Mouse (Mus musculus) MEL (cell line): Measurements from ENCODE around the gene Cyb5b.

Source experiments
- CHD2 ChIP-seq: IDR thresholded peaks from 2 replicates; pipeline ENCODE4 v1.6.1; 2011; ENCODE audit warnings: low read length, improper control_type of control experiment
- CTCF ChIP-seq, 3 experiments: IDR thresholded peaks in 2 of 3; conservative IDR thresholded peaks in 1 of 3; 2 replicates each; pipeline ENCODE4 v1.5.1; 2011 to 2012; ENCODE audit warnings: low read length in 3 of 3, low read depth in 2 of 3, mild to moderate bottlenecking in 2 of 3, improper control_type of control experiment in 1 of 3, inconsistent platforms in 1 of 3, mixed read lengths in 1 of 3, moderate library complexity in 1 of 3; ENCODE audit not compliant: control insufficient read depth in 1 of 3, insufficient read depth in 1 of 3, poor library complexity in 1 of 3, severe bottlenecking in 1 of 3
- GABPA ChIP-seq: IDR thresholded peaks from 2 replicates; pipeline ENCODE4 v1.6.1; 2012; ENCODE audit warnings: low read depth, mild to moderate bottlenecking, inconsistent platforms, low read length, improper control_type of control experiment, moderate library complexity
- MEF2A ChIP-seq: IDR thresholded peaks from 2 replicates; pipeline ENCODE4 v1.6.1; 2014; ENCODE audit warnings: low read depth, mild to moderate bottlenecking, inconsistent platforms, low read length, improper control_type of control experiment; ENCODE audit not compliant: poor library complexity, insufficient replicate concordance, severe bottlenecking; ENCODE audit errors: extremely low read depth
- POLR2A ChIP-seq, 2 experiments: IDR thresholded peaks; 2 replicates each; pipeline ENCODE4 v1.6.1; 2011 to 2012; ENCODE audit warnings: low read length in 2 of 2, mild to moderate bottlenecking in 2 of 2, control low read depth in 1 of 2, improper control_type of control experiment in 1 of 2, low read depth in 1 of 2, moderate library complexity in 1 of 2; ENCODE audit not compliant: control insufficient read depth in 1 of 2, insufficient read depth in 1 of 2, poor library complexity in 1 of 2
- RAD21 ChIP-seq: IDR thresholded peaks from 2 replicates; pipeline ENCODE4 v1.6.1; 2011; ENCODE audit warnings: mild to moderate bottlenecking, low read depth, low read length, improper control_type of control experiment
- RCOR1 ChIP-seq: IDR thresholded peaks from 2 replicates; pipeline ENCODE4 v1.6.1; 2012; ENCODE audit warnings: low read depth, mild to moderate bottlenecking, inconsistent platforms, low read length, improper control_type of control experiment
- SIN3A ChIP-seq: IDR thresholded peaks from 2 replicates; pipeline ENCODE4 v1.6.1; 2012; ENCODE audit warnings: low read length, improper control_type of control experiment, inconsistent platforms
- TAL1 ChIP-seq: IDR thresholded peaks from 2 replicates; pipeline ENCODE4 v1.6.1; 2012; ENCODE audit warnings: mild to moderate bottlenecking, inconsistent platforms, low read length, moderate library complexity, mixed read lengths

GRCm38 (mm10) chr8:107119412-107119811 is 31.0 kb upstream of the Cyb5b start:
- TF ChIP-seq GABPA (no peak), CTCF (IDR thresholded peaks at IDR 0.05 in 2 of 3, conservative IDR thresholded peaks at IDR 0.05 in 1 of 3; ENCODE audit: control insufficient read depth in 1 of 3, insufficient read depth in 1 of 3, low read depth in 2 of 3, low read length in 3 of 3, poor library complexity in 1 of 3, severe bottlenecking in 1 of 3) (no peak), CHD2 (no peak), POLR2A (IDR thresholded peaks at IDR 0.05; ENCODE audit: control insufficient read depth in 1 of 2, insufficient read depth in 1 of 2, low read depth in 1 of 2, low read length in 2 of 2, poor library complexity in 1 of 2) (no peak), MEF2A (no peak), TAL1 (no peak), SIN3A (no peak), RAD21 (no peak), RCOR1 (no peak)
